In genomic region chr1:74415143-74415542, GRCm38 (mm10) we compare ENCODE assay signal across 9 mouse cellular contexts. TPM values are rescaled to one million over a fixed set of nuclear protein-coding genes. Genes with fewer than 3 reads are reported as not detected.
DNase-seq lines count a peak whose midpoint lies in the region; ATAC-seq and TF ChIP-seq lines count a peak whose summit lies in the region.
"Had no signal": no experiment of that assay in that cellular context is flagged by ENCODE, and none has a peak within 500 bp of the region (broad histone marks: within the 10 kb centered on the region; RNA-seq: fewer than 3 reads in every experiment).

No protein-coding gene starts in this region.

- H3K27ac ChIP-seq in lung, embryonic 14.5 days (ENCODE audit: low read depth), result no peak overlapping the region
- no peak overlapping the region for H3K27ac ChIP-seq in midbrain, embryonic 13.5 days
- no peak overlapping the region for H3K27ac ChIP-seq in midbrain, embryonic 16.5 days (ENCODE audit: low read length)
- H3K27ac ChIP-seq: limb, embryonic 13.5 days had no signal

- H3K4me3 ChIP-seq in lung, embryonic 14.5 days (ENCODE audit: low read depth, low read length), result no peak overlapping the region
- H3K4me3 ChIP-seq in myocyte, result no peak overlapping the region
- H3K4me3 ChIP-seq in midbrain, embryonic 13.5 days (replicated peaks), result no peak overlapping the region
- no peak overlapping the region for H3K4me3 ChIP-seq in midbrain, embryonic 16.5 days (ENCODE audit: low read depth, low read length)
- H3K4me3 ChIP-seq: limb, embryonic 13.5 days had no signal

- H3K27me3 ChIP-seq in lung, embryonic 14.5 days (ENCODE audit: insufficient read depth, low read length), result no peaks in the 10 kb centered on the region
- no peaks in the 10 kb centered on the region for H3K27me3 ChIP-seq in myocyte (ENCODE audit: control insufficient read depth, insufficient read depth, insufficient read length)
- no peaks in the 10 kb centered on the region for H3K27me3 ChIP-seq in midbrain, embryonic 13.5 days
- H3K27me3 ChIP-seq in midbrain, embryonic 16.5 days (ENCODE audit: control insufficient read depth, insufficient read depth, low read depth, low read length), result no peaks in the 10 kb centered on the region
- H3K27me3 ChIP-seq: limb, embryonic 13.5 days had no signal

- WGBS in lung, embryonic 14.5 days, result 37% methylated on average over 4 of the region's 4 CpGs
- WGBS in midbrain, embryonic 13.5 days, result 41% methylated on average over 4 of the region's 4 CpGs
- WGBS in midbrain, embryonic 16.5 days, result 32% methylated on average over 4 of the region's 4 CpGs

- no peaks in the 10 kb centered on the region for H3K9me3 ChIP-seq in lung, embryonic 14.5 days (ENCODE audit: low read depth, low read length)
- H3K9me3 ChIP-seq in midbrain, embryonic 13.5 days, result no peaks in the 10 kb centered on the region
- H3K9me3 ChIP-seq in midbrain, embryonic 16.5 days (replicated peaks; ENCODE audit: control insufficient read depth, low read length, poor library complexity, severe bottlenecking), result no peaks in the 10 kb centered on the region

- ATAC-seq in lung, embryonic 14.5 days (ENCODE audit: insufficient read depth), result no peak
- no peak for ATAC-seq in midbrain, embryonic 13.5 days
- no peak for ATAC-seq in midbrain, embryonic 16.5 days

- H3K9ac ChIP-seq in lung, embryonic 14.5 days, result no peak overlapping the region
- H3K9ac ChIP-seq in midbrain, embryonic 13.5 days (replicated peaks), result no peak overlapping the region
- no peak overlapping the region for H3K9ac ChIP-seq in midbrain, embryonic 16.5 days (ENCODE audit: low read depth, low read length)
- H3K9ac ChIP-seq: limb, embryonic 13.5 days had no signal

- TF ChIP-seq POLR2A in myocyte (IDR thresholded peaks at IDR 0.05; ENCODE audit: insufficient read length, low read depth), result no peak

- no peak for TF ChIP-seq CTCF in lung, embryonic 14.5 days (IDR thresholded peaks at IDR 0.05; ENCODE audit: low read depth)

- H3ac ChIP-seq in myocyte (ENCODE audit: control insufficient read depth, insufficient read length), result no peak overlapping the region

- DNase-seq in lung, embryonic 14.5 days, result peak; percentile 23
- no peak for DNase-seq in lung, postnatal 14 days
- peak; percentile 62 for DNase-seq in c-Kit-positive CD71-positive TER-119-positive erythroid progenitor cells, embryonic 14.5 days (ENCODE audit: low spot score)
- DNase-seq in kidney, adult 9 months, result peak; percentile 77
- no peak for DNase-seq in heart, adult 11 months

- no peak overlapping the region for H3K4me2 ChIP-seq in lung, embryonic 14.5 days
- peak overlapping the region; percentile 50 for H3K4me2 ChIP-seq in myocyte (ENCODE audit: low read depth)
- H3K4me2 ChIP-seq in midbrain, embryonic 13.5 days (replicated peaks), result no peak overlapping the region
- no peak overlapping the region for H3K4me2 ChIP-seq in midbrain, embryonic 16.5 days (ENCODE audit: low read length)
- H3K4me2 ChIP-seq: limb, embryonic 13.5 days had no signal

- H3K79me2 ChIP-seq in myocyte (ENCODE audit: control insufficient read depth, insufficient read depth), result no peaks in the 10 kb centered on the region

- H3K36me3 ChIP-seq in lung, embryonic 14.5 days (ENCODE audit: insufficient read depth), result no peaks in the 10 kb centered on the region
- H3K36me3 ChIP-seq in myocyte (ENCODE audit: control insufficient read depth, insufficient read depth), result no peaks in the 10 kb centered on the region
- H3K36me3 ChIP-seq in midbrain, embryonic 13.5 days, result no peaks in the 10 kb centered on the region
- no peaks in the 10 kb centered on the region for H3K36me3 ChIP-seq in midbrain, embryonic 16.5 days (ENCODE audit: control insufficient read depth, insufficient read depth, low read length)
- H3K36me3 ChIP-seq: limb, embryonic 13.5 days had no signal

- H3K4me1 ChIP-seq in lung, embryonic 14.5 days (ENCODE audit: insufficient read depth), result no peaks in the 10 kb centered on the region
- H3K4me1 ChIP-seq in midbrain, embryonic 13.5 days (replicated peaks), result no peaks in the 10 kb centered on the region
- H3K4me1 ChIP-seq in midbrain, embryonic 16.5 days (ENCODE audit: control insufficient read depth, insufficient read depth, low read length), result no peaks in the 10 kb centered on the region
- H3K4me1 ChIP-seq: limb, embryonic 13.5 days had no signal

TF ChIP-seq in myocyte, 11 proteins besides CTCF, POLR2A, EP300 and RAD21:
- TF ChIP-seq POLR2AphosphoS2 (IDR thresholded peaks at IDR 0.05; ENCODE audit: insufficient read length, low read depth) (no peak), USF1 (IDR thresholded peaks at IDR 0.05; ENCODE audit: low read depth) (no peak), MYOG (IDR thresholded peaks at IDR 0.05; ENCODE audit: control insufficient read depth in 1 of 3, insufficient read depth in 1 of 3, insufficient read length in 2 of 3, low read depth in 2 of 3) (no peak), TCF3 (IDR thresholded peaks at IDR 0.05; ENCODE audit: insufficient read length, low read depth) (no peak), SRF (IDR thresholded peaks at IDR 0.05; ENCODE audit: control insufficient read depth, insufficient read length, low read depth) (no peak), MYOD1 (IDR thresholded peaks at IDR 0.05; ENCODE audit: control insufficient read depth in 1 of 3, insufficient read length in 2 of 3, low read depth in 2 of 3) (no peak), TCF12 (IDR thresholded peaks at IDR 0.05; ENCODE audit: insufficient read depth, poor library complexity, severe bottlenecking) (no peak), E2F4 (IDR thresholded peaks at IDR 0.05; ENCODE audit: insufficient read depth) (no peak), REST (IDR thresholded peaks at IDR 0.05; ENCODE audit: insufficient read depth, insufficient read length) (no peak), CEBPB (IDR thresholded peaks at IDR 0.05; ENCODE audit: insufficient read depth, poor library complexity, severe bottlenecking) (no peak), MAX (IDR thresholded peaks at IDR 0.05; ENCODE audit: low read depth) (no peak)

RNA-seq across cellular contexts. Expression of gene Vil1, which starts 6.0 kb away (rescaled TPM):
- polyA plus RNA-seq in lung, embryonic 14.5 days (2014; fragmentation: Nextera tagmentation; extraction: Ambion mirVana), result 0.42 and 0.43 TPM in 2 replicates
- polyA plus RNA-seq in myocyte (2012; fragmentation: generic; extraction: Trizol), result 0.02 TPM
- polyA plus RNA-seq in midbrain, embryonic 13.5 days (2015; fragmentation: Nextera tagmentation; extraction: Ambion mirVana), result 0.20 and 0.30 TPM in 2 replicates
- 0.24 and 0.35 TPM in 2 replicates for polyA plus RNA-seq in midbrain, embryonic 16.5 days (2015; fragmentation: Nextera tagmentation; extraction: Ambion mirVana)

RNA-seq across cellular contexts. Expression of gene Ctdsp1, which starts 23.8 kb away (rescaled TPM):
- 99.4 and 102 TPM in 2 replicates for polyA plus RNA-seq in lung, embryonic 14.5 days (2014; fragmentation: Nextera tagmentation; extraction: Ambion mirVana)
- 64.0 TPM for polyA plus RNA-seq in myocyte (2012; fragmentation: generic; extraction: Trizol)
- polyA plus RNA-seq in midbrain, embryonic 13.5 days (2015; fragmentation: Nextera tagmentation; extraction: Ambion mirVana), result 17.2 and 18.6 TPM in 2 replicates
- 12.5 and 13.7 TPM in 2 replicates for polyA plus RNA-seq in midbrain, embryonic 16.5 days (2015; fragmentation: Nextera tagmentation; extraction: Ambion mirVana)

RNA-seq across cellular contexts. Expression of gene Slc11a1, which starts 40.1 kb away (rescaled TPM):
- 3.1 and 3.5 TPM in 2 replicates for polyA plus RNA-seq in lung, embryonic 14.5 days (2014; fragmentation: Nextera tagmentation; extraction: Ambion mirVana)
- polyA plus RNA-seq in myocyte (2012; fragmentation: generic; extraction: Trizol), result 1.0 TPM
- polyA plus RNA-seq in midbrain, embryonic 13.5 days (2015; fragmentation: Nextera tagmentation; extraction: Ambion mirVana), result 0.94 and 2.9 TPM in 2 replicates
- 1.2 and 2.4 TPM in 2 replicates for polyA plus RNA-seq in midbrain, embryonic 16.5 days (2015; fragmentation: Nextera tagmentation; extraction: Ambion mirVana)

RNA-seq across cellular contexts. Expression of gene Catip, which starts 53.2 kb away (rescaled TPM):
- polyA plus RNA-seq in lung, embryonic 14.5 days (2014; fragmentation: Nextera tagmentation; extraction: Ambion mirVana), result 0.62 and 0.63 TPM in 2 replicates
- 0.10 TPM for polyA plus RNA-seq in myocyte (2012; fragmentation: generic; extraction: Trizol)
- polyA plus RNA-seq in midbrain, embryonic 13.5 days (2015; fragmentation: Nextera tagmentation; extraction: Ambion mirVana), result 0.41 and 0.62 TPM in 2 replicates
- polyA plus RNA-seq in midbrain, embryonic 16.5 days (2015; fragmentation: Nextera tagmentation; extraction: Ambion mirVana), result 2.0 and 2.5 TPM in 2 replicates

Comparison
In these comparisons a context has a peak if more than half of its experiments do, and no peak if none do; other contexts are left out.
1. DNase-seq: peak in lung, embryonic 14.5 days (single experiment), c-Kit-positive CD71-positive TER-119-positive erythroid progenitor cells, embryonic 14.5 days (single experiment) and kidney, adult 9 months (single experiment); none in lung, postnatal 14 days (single experiment) and heart, adult 11 months (single experiment).